Mouse (Mus musculus) thymus, adult 2 months (tissue): ENCODE measurements around the gene Flot2.

Experiments used
- CTCF ChIP-seq: fragments of 200-500 bp; IDR thresholded peaks from 2 replicates; pipeline ENCODE4 v1.5.1; 2012; ENCODE audit warnings: mild to moderate bottlenecking, control low read depth, low read length, moderate library complexity, borderline replicate concordance; ENCODE audit not compliant: control insufficient read depth, poor library complexity, insufficient read depth; ENCODE audit errors: extremely low read depth
- POLR2A ChIP-seq: fragments of 200-500 bp; IDR thresholded peaks from 2 replicates; pipeline ENCODE4 v1.6.1; 2012; ENCODE audit warnings: mild to moderate bottlenecking, low read length, control low read depth, moderate library complexity; ENCODE audit not compliant: control insufficient read depth, poor library complexity, insufficient read depth; ENCODE audit errors: extremely low read depth

DNA sequence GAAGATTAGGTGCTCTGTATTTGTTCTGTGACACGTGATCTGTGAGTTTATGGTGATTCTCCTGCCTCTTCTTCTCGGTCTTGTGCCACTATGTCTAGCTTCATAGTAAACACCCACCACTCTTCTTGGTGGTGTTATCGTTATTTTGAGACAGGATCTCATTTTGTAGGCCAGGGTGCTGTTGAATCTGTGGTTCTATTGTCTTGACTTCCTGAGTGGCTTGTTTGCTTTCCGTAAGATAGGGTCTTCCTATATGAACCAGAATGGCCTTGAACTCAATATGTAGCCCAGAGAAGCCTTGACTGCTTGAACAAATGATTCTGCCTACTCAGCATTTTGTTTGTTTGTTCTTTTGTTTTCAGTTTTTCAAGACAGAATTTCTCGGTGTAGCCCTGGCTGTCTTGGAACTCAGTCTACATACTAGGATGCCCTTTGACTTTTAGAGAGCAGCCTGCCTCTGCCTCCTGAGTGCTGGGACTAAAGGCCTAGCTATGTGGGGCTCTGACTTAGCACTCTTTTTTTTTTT, 50.1 kb downstream of the Flot2 start:
- TF ChIP-seq CTCF: no peak
- TF ChIP-seq POLR2A: no peak
